Mouse (Mus musculus) brain, embryonic 14.5 days (tissue): ENCODE data around the gene Fkbp15.

Experiments used
- CTCF ChIP-seq: fragments of 200-500 bp; IDR thresholded peaks from 2 replicates; pipeline ENCODE4 v1.5.1; 2012; ENCODE audit warnings: inconsistent platforms, mild to moderate bottlenecking, moderate library complexity, borderline replicate concordance; ENCODE audit not compliant: insufficient read depth, insufficient read length; ENCODE audit errors: extremely low read depth
- POLR2A ChIP-seq: fragments of 200-500 bp; IDR thresholded peaks from 2 replicates; pipeline ENCODE4 v1.6.1; 2012; ENCODE audit warnings: mild to moderate bottlenecking, inconsistent platforms, borderline replicate concordance; ENCODE audit not compliant: poor library complexity, insufficient read depth, insufficient read length, severe bottlenecking; ENCODE audit errors: extremely low read depth

- TF ChIP-seq POLR2A (no peak), CTCF (no peak)
Observed at GRCm38 (mm10) chr4:62274841-62275536, 85.4 kb downstream of the Fkbp15 start.
